Mouse (Mus musculus) brain, embryonic 14.5 days (tissue): ENCODE measurements around the gene 4833439L19Rik.

ENCODE experiments used
- CTCF ChIP-seq: fragments of 200-500 bp; IDR thresholded peaks from 2 replicates; pipeline ENCODE4 v1.5.1; 2012; ENCODE audit warnings: inconsistent platforms, mild to moderate bottlenecking, moderate library complexity, borderline replicate concordance; ENCODE audit not compliant: insufficient read depth, insufficient read length; ENCODE audit errors: extremely low read depth
- POLR2A ChIP-seq: fragments of 200-500 bp; IDR thresholded peaks from 2 replicates; pipeline ENCODE4 v1.6.1; 2012; ENCODE audit warnings: mild to moderate bottlenecking, inconsistent platforms, borderline replicate concordance; ENCODE audit not compliant: poor library complexity, insufficient read depth, insufficient read length, severe bottlenecking; ENCODE audit errors: extremely low read depth

GRCm38 (mm10) chr13:54610972-54611754, 45.9 kb upstream of the 4833439L19Rik start, which contains the start of gene Cltb:
- no peak for TF ChIP-seq CTCF
- TF ChIP-seq POLR2A, result peak; percentile 59
